Mouse (Mus musculus) G1E-ER4 (cell line): Measurements from ENCODE around the gene Mmp27. TPM values are rescaled to one million over a fixed set of nuclear protein-coding genes. Genes with fewer than 3 reads are reported as not detected.

Experiments
- GATA1 ChIP-seq: IDR thresholded peaks from one replicate; pipeline ENCODE4 v1.8.0; 2012; ENCODE audit warnings: low read length, inconsistent platforms
- polyA plus RNA-seq: library from polyadenylated mRNA; stranded (reverse); fragments of >175 nt; gene quantifications from 2 replicates; pipeline ENCODE4 v1.2.3, GENCODE M21; 2012

Mmp27 gene
- not detected in 2 replicates for polyA plus RNA-seq

DNA sequence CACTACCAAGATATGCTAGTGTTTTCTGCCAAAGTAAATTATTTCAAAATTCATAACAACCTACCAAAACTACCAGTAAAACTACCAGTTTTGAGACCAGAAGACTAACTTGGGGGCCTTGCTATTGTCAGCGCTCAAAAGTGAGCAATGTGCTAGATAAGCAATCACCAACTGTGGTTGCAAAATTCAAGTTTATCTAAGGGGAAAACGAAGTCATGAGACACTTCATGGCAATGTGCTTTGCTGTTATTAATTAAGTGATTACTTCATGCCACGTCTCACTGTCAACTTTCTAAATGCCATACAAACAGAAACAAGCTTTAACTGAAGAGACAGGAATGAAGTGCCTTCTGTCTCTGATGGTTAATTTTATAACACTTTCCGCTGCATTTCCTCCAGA lies at the start of gene Mmp27:
Gene Mmp27, plus strand, starts transcription at position 235 of the 400 bp plus-strand sequence.
- TF ChIP-seq GATA1, result peak; percentile 8

GRCm38 (mm10) chr9:7526255-7526940 lies 44.8 kb upstream of the Mmp27 start:
- no peak for TF ChIP-seq GATA1

- TF ChIP-seq GATA1, result no peak
Observed at GRCm38 (mm10) chr9:7542763-7543162, 28.4 kb upstream of the Mmp27 start.

DNA sequence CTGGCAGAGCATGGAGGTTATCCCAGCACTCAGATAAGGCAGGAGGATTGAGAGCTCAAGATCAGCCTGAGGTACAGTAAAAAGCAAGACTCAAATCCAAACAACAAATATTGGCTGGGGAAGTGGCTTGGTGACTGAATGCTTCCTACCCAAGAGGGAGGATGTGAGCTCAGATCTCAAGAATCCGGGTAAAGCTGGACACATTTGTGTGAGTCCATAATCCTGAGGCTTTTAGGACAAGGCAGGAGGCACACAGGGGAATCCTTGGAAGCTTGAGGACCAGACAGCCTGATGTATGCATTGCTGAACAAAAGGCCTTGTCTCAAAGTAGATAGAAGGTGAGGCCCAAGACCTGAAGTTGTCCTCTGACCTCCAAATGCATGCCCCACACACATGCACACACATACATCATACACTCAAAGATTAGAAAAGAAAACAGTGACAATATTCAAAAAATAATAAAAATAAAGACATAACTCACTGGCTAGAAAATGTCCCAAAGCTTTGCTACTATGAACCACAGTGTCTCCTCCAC lies 26.2 kb upstream of the Mmp27 start:
- TF ChIP-seq GATA1, result no peak

DNA sequence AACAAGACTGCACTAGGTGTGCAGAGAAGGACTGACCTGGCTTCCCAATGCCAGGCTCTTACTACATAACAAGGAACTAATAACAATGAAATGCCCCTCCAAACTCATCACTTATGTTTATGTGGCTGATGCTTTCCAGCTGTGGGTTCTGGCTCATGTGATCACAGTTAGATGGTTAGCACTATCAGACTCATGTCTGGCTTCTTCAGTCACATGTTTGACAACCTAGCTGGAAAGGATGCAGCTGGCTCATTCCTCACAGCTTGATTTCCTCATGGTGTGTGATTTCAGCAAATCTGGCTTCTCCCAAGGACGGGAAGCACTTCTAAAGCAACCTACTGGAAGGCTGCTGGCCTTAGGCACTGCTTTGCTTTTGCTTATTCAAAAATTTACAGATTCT lies 25.7 kb upstream of the Mmp27 start:
- no peak for TF ChIP-seq GATA1

DNA sequence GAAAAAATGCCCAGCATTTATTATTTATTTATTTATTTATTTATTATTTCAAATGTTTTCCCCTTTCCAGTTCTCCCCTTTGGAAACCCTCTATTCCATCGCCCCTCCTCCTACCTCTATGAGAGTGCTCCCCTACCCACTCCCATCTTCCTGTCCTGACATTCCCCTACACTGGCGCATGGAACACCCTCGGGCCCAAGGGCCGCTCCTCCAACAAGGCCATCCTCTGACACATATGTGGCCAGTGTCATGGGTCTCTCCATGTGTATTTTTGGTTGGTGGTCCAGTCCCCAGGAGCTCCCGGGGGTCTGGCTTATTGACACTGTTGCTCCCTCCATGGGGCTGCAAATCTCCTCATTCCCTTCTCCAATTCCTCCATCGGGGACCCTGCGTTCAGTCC lies 25.3 kb upstream of the Mmp27 start:
- no peak for TF ChIP-seq GATA1

DNA sequence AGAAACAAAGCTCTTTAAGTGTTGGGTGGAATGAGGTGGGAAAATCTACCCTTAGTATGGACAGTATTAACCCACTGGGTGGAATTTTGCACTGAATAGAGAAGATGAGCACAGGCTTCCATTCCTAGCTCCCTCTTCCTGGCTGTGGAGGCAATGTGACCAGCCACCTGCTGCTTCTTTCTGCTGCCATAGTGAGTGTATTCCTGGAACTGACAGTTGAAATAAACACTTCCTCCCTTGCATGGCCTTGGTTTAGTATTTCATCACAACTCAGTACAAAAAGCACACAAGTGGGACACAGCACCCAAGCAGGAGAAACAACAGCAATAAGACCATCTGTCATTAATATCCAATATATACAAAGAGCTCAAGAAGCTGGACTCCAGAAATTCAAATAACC lies 19.3 kb upstream of the Mmp27 start:
- TF ChIP-seq GATA1, result no peak

GRCm38 (mm10) chr9:7553536-7553935 lies 17.7 kb upstream of the Mmp27 start:
- no peak for TF ChIP-seq GATA1

DNA sequence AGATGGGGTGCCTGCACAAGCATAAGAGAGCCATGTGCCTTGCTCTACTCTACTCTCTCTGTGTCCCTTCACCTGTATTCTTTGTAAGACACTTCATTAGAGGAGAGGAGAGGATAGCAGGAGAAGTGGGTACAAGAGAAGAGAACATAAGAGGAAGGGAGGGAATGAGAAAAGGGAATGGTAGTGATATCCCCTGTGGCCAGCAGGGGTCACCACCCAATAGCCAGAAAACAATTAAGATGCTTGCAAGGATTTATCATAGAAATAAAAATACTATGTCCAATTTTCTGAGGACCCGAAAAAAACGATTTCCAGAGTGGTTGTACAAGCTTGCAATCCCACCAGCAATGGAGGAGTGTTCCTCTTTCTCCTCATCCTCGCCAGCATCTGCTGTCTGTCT lies 16.8 kb upstream of the Mmp27 start:
- TF ChIP-seq GATA1, result no peak

- no peak for TF ChIP-seq GATA1
Observed at GRCm38 (mm10) chr9:7558221-7559017, 12.8 kb upstream of the Mmp27 start, which contains the start of gene Mmp8. Gene Mmp8 (plus strand): TSS chr9:7558456.

DNA sequence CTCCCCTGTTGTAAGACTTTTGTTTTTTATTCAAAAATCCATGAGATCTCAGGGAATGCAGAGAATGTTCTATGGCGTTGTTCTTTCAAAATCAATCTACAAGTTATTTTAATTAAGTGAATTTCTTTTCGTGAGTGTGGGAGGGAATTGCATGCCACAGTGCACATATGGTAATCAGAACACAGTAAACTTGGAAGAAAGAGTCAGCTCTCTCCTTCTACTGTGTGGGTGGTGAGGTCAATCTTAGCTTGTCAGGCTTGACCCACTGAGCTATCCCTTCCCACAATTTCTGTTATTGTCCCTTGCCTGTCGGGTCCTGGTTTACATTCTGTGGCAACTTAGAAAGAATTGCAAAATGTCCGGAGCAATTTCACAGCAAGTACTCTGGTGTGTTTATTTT lies 11.2 kb upstream of the Mmp27 start:
- TF ChIP-seq GATA1, result no peak

GRCm38 (mm10) chr9:7567376-7567775 lies 3.8 kb upstream of the Mmp27 start:
- no peak for TF ChIP-seq GATA1

GRCm38 (mm10) chr9:7567923-7568322 lies 3.3 kb upstream of the Mmp27 start:
- TF ChIP-seq GATA1, result no peak

DNA sequence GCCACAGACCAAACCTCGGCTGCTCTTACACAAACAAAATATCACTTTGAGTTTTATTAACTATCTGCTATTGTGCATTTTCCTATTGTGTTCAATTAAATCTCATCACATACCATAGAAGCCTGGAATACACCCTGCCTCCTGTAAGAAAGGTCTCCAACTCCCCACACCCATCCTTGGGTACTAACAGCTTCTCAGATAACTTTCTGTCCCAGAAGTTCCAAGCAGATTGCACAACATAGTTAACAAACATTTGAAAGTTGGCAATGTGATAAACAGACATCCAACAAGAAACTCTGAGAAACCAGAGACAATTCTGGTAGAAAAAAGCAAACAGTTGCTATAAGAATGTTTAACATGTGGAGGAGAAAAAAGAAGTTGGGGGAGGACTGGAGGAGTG lies 711 bp upstream of the Mmp27 start:
- TF ChIP-seq GATA1, result no peak

DNA sequence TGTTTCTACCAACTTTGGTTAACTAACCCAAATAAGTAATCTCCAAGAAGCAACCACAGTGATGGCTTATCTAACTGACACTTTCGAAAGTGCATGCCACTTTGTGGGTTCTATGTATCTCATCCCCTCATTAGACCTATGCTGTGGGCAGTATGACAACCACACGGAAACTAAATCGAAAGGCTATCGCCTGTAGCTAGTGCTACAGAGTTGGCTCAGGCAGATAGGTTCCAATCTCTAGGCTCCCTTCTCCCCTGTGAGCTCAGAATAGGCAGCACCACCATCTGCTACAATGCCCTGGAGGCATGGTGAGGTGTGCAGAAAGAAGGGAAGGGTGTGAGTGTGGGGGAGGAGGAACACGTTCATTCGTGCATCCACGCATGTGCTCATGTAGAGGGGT lies 992 bp downstream of the Mmp27 start:
- no peak for TF ChIP-seq GATA1

DNA sequence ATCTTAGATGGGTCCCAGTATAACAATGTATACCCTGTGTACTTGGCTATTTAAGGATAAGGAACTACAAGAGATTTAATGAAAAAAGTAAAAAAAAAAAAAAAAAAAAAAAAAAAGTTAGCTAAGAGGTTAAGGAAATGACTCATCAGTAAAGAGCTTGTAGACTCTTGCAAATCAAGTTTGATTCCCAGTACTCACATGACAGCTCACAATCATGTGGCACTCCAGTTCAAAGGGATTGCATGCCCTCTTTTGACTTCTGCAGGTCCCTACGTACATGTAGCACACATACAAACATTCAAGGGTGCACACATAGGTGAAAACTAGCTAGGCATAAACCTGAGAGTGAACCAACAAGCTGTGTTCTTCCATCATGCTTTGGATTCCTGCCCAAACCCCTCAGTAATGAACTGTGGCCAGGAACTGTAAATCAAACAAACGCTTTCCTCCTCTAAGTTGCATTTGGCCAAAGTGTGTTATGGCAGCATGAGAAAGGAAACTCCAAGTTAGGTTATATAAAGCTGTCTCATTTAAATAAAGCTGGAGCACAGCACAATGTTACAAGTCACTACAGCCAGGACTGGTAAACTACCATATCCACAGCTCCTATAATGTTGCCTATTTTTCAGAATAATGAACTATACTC lies 1.6 kb downstream of the Mmp27 start:
- TF ChIP-seq GATA1, result no peak

DNA sequence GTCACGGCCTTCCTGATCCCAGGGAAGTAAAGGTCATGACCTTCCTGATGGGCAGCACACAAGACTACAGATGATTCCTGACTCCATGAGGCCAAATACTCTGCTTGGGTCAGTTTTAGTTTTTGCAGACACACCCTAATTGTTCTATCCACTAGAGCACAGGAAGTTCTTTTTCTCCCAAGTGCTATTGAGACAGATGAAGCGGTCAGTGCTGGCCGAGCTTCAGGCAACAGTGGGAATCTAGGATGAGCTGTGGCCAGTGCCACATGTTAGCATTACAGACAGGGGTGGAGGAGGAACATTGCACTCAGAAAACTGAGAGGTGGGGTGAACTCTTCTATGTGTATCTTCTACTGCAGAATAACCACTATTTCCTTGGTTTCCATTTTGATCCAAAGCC lies 4.3 kb downstream of the Mmp27 start:
- no peak for TF ChIP-seq GATA1
